Mouse (Mus musculus): ENCODE measurements around the gene Fasn.

Fasn gene

GRCm38 (mm10) chr11:120828416-120828815 lies 4.1 kb upstream of the Fasn start:
- no peak for DNase-seq (ENCODE audit: low read depth, low spot score)

- no peak for DNase-seq (ENCODE audit: low read depth, low spot score)
These were observed 1.9 kb upstream of the Fasn start for GRCm38 (mm10) chr11:120826016-120826953.

GRCm38 (mm10) chr11:120825289-120825863 lies 1.0 kb upstream of the Fasn start:
- DNase-seq (ENCODE audit: low read depth, low spot score), result no peak

- no peak for DNase-seq (ENCODE audit: low read depth, low spot score)
These were observed 491 bp upstream of the Fasn start for GRCm38 (mm10) chr11:120824787-120825288.

- peak; percentile 28 for DNase-seq (ENCODE audit: low read depth, low spot score)
These were observed 798 bp downstream of the Fasn start for GRCm38 (mm10) chr11:120823551-120823947.

- DNase-seq (ENCODE audit: low read depth, low spot score), result no peak
These were observed 1.4 kb downstream of the Fasn start for GRCm38 (mm10) chr11:120822831-120823550.

- DNase-seq (ENCODE audit: low read depth, low spot score), result no peak
These were observed 2.0 kb downstream of the Fasn start for GRCm38 (mm10) chr11:120822321-120822720.

- no peak for DNase-seq (ENCODE audit: low read depth, low spot score)
These were observed 3.0 kb downstream of the Fasn start for GRCm38 (mm10) chr11:120821076-120821922.

- DNase-seq (ENCODE audit: low read depth, low spot score), result no peak
These were observed 3.8 kb downstream of the Fasn start for GRCm38 (mm10) chr11:120820546-120820945.

GRCm38 (mm10) chr11:120819556-120819955 lies 4.8 kb downstream of the Fasn start:
- DNase-seq (ENCODE audit: low read depth, low spot score), result no peak

- no peak for DNase-seq (ENCODE audit: low read depth, low spot score)
These were observed 6.1 kb downstream of the Fasn start for GRCm38 (mm10) chr11:120818251-120818650.

- DNase-seq (ENCODE audit: low read depth, low spot score), result no peak
These were observed 7.0 kb downstream of the Fasn start for GRCm38 (mm10) chr11:120817358-120817757.

- DNase-seq (ENCODE audit: low read depth, low spot score), result no peak
These were observed 12.3 kb downstream of the Fasn start for GRCm38 (mm10) chr11:120812068-120812467.

GRCm38 (mm10) chr11:120808010-120808409 lies 16.3 kb downstream of the Fasn start:
- DNase-seq (ENCODE audit: low read depth, low spot score), result no peak

- no peak for DNase-seq (ENCODE audit: low read depth, low spot score)
These were observed 18.7 kb downstream of the Fasn start for GRCm38 (mm10) chr11:120805375-120806298.

- no peak for DNase-seq (ENCODE audit: low read depth, low spot score)
These were observed 19.6 kb downstream of the Fasn start for GRCm38 (mm10) chr11:120804769-120805168.

GRCm38 (mm10) chr11:120804274-120804673 lies 20.1 kb downstream of the Fasn start:
- no peak for DNase-seq (ENCODE audit: low read depth, low spot score)

GRCm38 (mm10) chr11:120800061-120800904 lies 24.1 kb downstream of the Fasn start:
- peak; percentile 38 for DNase-seq (ENCODE audit: low read depth, low spot score)

- DNase-seq (ENCODE audit: low read depth, low spot score), result no peak
These were observed 24.9 kb downstream of the Fasn start for GRCm38 (mm10) chr11:120799316-120799890.

Measured in telencephalon, adult 2 months (tissue).